Mouse (Mus musculus): Measurements from ENCODE around the gene Taf7l.

Gene Taf7l

DNA sequence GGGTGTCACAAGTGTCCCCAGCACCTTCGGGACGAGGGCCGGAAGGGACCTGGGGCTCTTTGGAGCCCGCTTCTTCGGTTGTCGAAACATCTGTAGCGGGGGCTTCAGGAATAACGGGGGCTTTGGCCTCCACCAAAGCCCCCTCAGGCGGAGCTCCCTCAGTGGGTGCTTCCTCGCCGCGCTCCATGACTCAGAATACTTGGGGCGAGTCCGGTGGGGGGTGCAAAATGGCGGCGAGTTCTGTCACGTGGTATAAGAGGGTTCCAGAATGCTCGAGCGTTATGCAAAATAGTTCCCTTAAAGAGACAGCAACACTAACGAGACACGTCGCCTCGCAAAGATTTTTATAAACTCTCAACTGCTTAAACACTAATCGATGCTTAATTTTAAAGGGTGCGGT lies at the start of gene Taf7l:
Gene Taf7l, minus strand, starts transcription at position 201 of the 400 bp plus-strand sequence.
- DNase-seq (ENCODE audit: low spot score), result no peak

DNA sequence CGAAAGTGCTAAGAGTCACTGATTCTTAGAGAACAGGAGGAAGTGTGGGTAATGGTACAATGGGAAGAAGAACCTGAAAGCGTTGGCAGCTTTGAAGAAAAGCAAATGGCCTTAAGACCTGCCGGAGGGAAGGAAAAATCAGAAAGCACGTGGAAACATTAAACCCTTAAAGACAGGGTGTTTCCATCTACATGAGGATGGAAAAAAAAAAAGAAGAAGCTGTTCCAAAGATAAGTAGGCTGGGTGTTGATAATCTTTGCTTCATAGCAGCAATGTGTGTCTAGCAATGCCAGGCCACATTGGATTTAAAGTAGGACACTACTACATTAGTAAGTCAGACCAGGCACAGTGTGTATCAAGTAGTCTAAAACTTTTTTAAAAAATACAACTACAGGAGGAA lies 49.0 kb upstream of the Taf7l start:
- no peak for DNase-seq (ENCODE audit: low spot score)

DNA sequence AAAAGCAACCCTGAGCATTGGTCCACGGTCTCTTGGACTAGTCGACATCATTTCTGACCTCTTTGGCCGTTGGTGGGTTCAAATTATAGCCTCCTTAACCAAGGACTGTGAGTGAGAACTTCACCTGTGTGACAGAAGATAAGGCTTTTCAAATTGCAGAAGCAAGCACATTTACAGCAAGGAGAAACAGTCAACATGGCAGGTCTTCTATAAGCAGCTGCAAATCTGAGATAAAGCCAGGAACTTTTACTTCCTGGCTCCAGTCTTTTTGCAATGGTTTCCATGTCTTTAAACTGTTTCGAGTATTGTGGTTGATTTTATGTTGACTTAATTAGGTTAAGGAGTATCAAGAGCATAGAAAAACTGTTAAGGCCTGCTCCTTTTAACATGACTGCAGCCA lies 47.5 kb upstream of the Taf7l start:
- no peak for DNase-seq (ENCODE audit: low spot score)

DNA sequence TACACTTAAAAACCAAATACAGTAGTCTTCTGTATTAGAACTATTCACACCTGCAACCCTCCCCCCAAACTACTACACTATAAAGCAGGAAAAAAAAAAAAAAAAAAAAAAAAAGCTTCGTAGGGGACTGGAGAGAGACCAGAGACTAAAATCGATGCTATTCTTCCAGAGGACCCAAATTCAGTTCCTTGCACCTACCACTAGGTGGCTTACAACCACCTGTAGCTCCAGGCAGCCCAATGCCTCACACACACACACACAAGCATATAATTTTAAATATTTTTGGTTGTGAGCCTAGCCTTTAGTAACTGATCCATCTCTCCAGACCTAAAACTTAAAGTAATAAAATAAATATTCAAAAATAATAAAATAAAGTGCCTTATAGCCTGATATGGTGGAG lies 33.2 kb upstream of the Taf7l start:
- no peak for DNase-seq (ENCODE audit: low spot score)

DNA sequence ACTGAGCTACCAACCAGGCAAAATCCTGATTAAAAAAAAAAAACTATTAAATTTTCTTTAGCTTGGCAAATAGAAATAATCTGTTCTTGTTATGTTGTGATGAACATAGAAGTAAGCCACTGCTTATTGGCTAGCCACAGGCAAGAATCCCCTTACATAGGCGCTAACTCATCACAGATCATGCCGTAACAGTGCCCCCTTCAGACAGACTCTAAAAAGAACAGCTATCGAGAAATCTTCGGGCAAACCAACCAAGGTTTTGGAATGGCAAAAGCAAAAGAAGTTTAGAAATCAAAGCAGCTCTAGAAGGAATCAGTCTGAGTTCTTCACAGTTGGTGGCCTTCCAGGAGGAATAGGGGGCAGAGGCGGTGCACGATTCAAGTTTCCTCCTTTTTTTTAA lies 31.7 kb upstream of the Taf7l start:
- DNase-seq (ENCODE audit: low spot score), result no peak

DNA sequence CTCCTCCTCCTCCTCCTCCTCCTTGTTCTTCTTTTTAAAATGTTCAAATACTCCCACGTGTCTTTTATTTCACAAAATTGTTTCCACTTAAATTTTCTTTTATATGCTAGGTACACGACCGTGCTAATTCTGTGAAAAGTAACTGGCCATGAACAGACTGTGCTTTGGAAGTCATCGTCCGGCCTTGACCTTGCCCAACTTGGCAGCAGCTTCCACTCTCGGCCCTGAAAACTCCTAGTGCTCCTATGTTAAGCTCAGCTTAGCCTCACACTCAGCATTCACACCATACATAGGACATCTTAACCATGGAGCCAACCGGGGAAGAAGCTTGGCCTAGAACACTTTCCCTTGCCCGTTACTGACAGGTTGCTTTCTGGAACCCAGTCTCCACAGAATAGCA lies 24.4 kb upstream of the Taf7l start:
- DNase-seq (ENCODE audit: low spot score), result no peak

DNA sequence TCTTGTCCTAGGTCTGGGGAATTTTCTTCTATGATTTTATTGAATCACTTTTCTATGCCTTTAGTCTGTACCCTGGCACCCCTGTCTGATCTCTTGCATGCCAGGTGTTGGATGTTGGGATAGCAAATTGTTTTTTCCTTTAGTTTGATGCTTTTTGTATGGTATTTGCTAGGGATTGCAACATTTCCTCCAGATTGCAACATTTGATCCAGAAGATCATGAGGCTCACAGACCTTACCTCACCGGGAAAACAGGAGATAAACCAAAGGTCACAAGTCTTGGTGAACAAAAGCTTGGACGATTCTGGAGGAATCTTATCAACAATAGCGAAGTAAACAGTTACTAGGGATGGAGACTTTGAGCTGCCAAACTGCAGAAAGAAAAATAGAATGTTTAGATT lies 5.4 kb upstream of the Taf7l start:
- no peak for DNase-seq (ENCODE audit: low spot score)

DNA sequence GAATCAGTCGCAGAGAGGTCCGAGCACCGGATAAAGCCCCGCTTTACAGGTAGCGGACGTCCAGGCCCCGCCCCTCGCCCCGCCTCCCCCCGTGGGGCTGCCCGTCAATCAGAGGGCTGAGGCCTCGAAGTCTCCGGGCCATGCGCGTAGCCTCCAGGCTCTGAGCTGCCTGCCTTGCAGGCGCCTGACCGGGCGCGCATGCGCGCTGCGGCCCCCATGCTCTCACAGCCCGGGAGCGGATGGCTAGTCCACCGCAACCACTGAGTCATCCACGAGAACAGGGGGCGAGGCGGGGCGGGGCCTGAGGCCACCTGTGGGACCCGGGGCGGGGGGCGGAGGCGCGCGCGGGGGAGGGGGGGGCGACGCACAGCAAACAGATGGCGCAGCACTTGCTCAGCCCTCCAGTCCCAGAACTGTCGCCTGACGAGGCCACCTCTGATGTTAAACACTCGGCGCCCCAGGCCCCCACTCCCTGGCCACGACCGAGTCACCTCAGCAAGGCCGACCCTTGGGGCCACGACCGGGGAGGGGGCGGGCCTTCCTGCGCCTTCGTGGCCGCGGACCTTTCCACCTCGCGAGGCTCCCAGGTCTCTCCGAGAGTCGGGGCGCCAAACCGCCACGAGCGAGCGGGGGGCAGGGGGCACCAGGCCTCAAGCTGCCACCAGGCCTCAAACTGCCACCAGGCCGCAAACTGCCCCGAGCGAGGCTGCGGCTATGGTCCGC lies 1.1 kb downstream of the Taf7l start:
- DNase-seq (ENCODE audit: low spot score), result no peak

DNA sequence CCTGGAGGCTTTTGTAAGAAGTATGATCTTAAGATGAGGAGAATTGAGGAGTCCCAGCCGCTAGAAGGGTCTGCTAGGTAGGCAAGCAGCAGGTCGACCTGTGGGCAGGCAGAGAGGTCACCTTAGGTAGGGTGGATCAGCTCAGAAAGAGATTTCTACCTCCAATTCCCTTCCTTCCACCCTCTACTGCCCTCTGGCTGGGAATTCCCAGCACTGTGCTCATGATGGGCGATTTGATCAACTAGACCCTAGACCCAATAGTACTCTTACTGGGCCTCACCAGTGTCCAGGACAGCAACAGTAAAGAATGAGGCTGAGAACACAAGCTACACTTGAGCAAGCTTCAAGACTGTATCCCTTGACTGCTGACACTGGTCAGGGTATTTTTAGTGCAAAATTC lies 49.0 kb downstream of the Taf7l start:
- DNase-seq (ENCODE audit: low spot score), result no peak

DNA sequence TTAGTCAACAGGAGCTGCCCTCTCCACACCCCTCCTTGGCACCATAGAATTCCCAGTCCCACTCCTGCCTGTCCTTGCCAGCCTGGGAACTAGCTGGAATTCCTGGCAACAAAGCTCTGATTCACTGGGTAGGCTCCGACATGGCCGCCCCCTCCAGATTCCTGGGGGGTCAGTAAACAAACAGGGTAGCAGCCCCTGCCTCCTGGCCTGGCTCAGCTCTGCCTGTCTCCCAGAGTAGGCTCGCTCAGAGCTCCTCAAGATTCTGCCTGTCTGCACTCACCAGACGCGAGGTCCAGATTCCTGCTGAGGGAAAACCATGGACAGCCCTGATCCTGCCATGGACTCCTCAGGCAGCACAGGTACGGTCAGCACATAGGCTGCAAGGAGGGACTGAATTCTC lies 49.5 kb downstream of the Taf7l start:
- no peak for DNase-seq (ENCODE audit: low spot score)

DNA sequence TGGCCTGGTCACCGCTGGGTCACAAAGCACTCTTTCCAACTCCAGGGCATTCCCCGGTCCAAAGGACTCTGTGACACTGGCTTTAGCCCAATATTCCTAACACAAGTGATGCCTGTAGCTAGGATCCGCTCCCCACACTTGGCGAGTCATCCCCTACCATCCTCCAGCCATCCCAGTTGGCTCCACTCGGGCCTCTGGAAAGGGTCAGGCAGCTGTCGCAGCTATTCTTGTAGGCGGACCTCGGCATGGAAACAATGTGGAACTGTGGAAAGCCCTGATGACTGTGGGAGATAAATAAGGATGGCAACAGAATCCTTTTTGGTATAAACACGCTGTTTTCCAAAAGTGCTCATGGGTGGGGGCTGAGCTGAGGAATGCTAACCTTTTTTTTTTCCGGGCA lies 50.5 kb downstream of the Taf7l start:
- DNase-seq (ENCODE audit: low spot score), result no peak

DNA sequence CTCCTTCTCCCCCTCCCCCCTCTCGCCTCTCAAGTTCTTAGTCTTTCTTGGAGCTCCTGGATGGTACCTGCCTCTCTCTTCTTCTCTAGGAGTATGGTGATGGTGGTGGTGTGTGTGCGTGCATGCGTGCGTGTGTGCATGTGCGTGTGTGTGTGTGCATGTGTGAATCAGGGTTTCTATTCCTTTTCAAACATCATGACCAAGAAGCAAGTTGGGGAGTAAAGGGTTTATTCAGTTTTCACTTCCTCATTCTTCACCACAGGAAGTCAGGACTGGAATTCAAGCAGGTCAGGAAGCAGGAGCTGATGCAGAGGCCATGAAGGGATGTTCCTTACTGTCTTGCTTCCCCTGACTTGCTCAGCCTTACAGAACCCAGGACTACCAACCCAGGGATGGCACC lies 52.0 kb downstream of the Taf7l start:
- DNase-seq (ENCODE audit: low spot score), result no peak

DNA sequence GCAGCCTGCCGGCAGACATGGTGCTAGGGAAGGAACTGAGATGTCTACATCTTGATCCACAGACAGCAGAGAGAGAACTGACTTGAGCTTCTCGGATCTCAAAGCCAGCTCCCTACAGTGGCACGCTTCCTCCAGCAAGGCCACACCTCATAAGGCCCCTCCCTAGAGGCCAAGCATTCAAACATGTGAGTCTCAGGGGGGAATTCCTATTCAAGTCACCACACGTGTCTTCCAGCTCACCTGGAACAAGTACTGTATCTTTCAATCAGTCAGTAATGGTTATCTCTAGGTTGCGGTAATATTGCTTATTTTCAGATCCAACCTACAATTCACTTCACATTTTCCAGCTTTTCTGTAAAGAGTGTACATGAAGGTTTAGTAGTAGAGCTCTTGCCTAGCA lies 56.2 kb downstream of the Taf7l start:
- DNase-seq (ENCODE audit: low spot score), result no peak

DNA sequence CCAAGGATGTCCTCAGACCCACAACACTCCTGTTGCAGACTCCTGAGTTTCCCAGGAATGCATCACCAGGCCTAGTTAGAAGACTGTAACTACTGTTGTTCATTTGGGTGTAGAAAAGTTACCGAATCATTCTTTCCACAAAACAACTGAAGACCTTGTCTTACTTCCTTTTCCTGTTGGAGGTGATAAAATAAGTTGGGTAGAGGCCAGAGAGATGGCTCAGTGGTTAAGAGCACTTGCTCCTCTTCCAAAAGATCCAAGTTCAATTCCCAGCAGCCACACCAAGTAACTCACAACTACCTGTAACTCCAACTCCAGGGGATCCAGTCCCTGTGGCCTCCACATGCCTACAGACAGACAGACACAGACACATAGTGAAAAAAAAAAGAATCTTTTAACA lies 64.2 kb downstream of the Taf7l start:
- no peak for DNase-seq (ENCODE audit: low spot score)

Data from c-Kit-positive CD71-positive TER-119-positive erythroid progenitor cells, embryonic 14.5 days (primary cell).